ENCODE assay signal across 27 mouse cellular contexts in genomic region chr7:136500059-136500458, GRCm38 (mm10).
DNase-seq lines count a peak whose midpoint lies in the region; ATAC-seq and TF ChIP-seq lines count a peak whose summit lies in the region.
"Had no signal": no experiment of that assay in that cellular context is flagged by ENCODE, and none has a peak within 500 bp of the region (broad histone marks: within the 10 kb centered on the region; RNA-seq: fewer than 3 reads in every experiment).

No protein-coding gene starts in this region.

- intact Hi-C loops in left cerebral cortex, postnatal 36 days (cut with DNase I): no loop called here

- H3K4me1 ChIP-seq in midbrain, embryonic 11.5 days (ENCODE audit: control insufficient read depth, insufficient read depth, low read length): peaks cover 21% of the 10 kb centered on the region
- H3K4me1 ChIP-seq in midbrain, embryonic 10.5 days: peaks cover 66% of the 10 kb centered on the region
- H3K4me1 ChIP-seq in forebrain, embryonic 15.5 days: peaks cover 52% of the 10 kb centered on the region
- peaks cover 11% of the 10 kb centered on the region for H3K4me1 ChIP-seq in hindbrain, postnatal 0 days (ENCODE audit: insufficient read depth, low read length)
- peaks cover 69% of the 10 kb centered on the region for H3K4me1 ChIP-seq in neural tube, embryonic 15.5 days
- H3K4me1 ChIP-seq: liver, embryonic 15.5 days had no signal

- TF ChIP-seq CTCF in hindbrain, postnatal 0 days (IDR thresholded peaks at IDR 0.05; ENCODE audit: low read depth): no peak

- WGBS in midbrain, embryonic 11.5 days: 59% methylated on average over 4 of the region's 4 CpGs
- 71% methylated on average over 4 of the region's 4 CpGs for WGBS in midbrain, embryonic 10.5 days
- 11% methylated on average over 4 of the region's 4 CpGs for WGBS in forebrain, embryonic 15.5 days
- WGBS in hindbrain, postnatal 0 days: 40% methylated on average over 4 of the region's 4 CpGs
- WGBS in neural tube, embryonic 15.5 days: 34% methylated on average over 4 of the region's 4 CpGs

- H3K9me3 ChIP-seq in midbrain, embryonic 11.5 days (ENCODE audit: control insufficient read depth, low read length): no peaks in the 10 kb centered on the region
- H3K9me3 ChIP-seq in midbrain, embryonic 10.5 days (replicated peaks): no peaks in the 10 kb centered on the region
- no peaks in the 10 kb centered on the region for H3K9me3 ChIP-seq in forebrain, embryonic 15.5 days
- H3K9me3 ChIP-seq in hindbrain, postnatal 0 days (ENCODE audit: low read length): no peaks in the 10 kb centered on the region
- no peaks in the 10 kb centered on the region for H3K9me3 ChIP-seq in neural tube, embryonic 15.5 days (replicated peaks)
- H3K9me3 ChIP-seq: embryonic facial prominence, embryonic 10.5 days; limb, embryonic 15.5 days; liver, embryonic 15.5 days; lung, embryonic 15.5 days had no signal

- peak; percentile 81 for DNase-seq in midbrain, embryonic 11.5 days (ENCODE audit: low spot score, missing footprints)
- no peak for DNase-seq in midbrain, embryonic 10.5 days (ENCODE audit: low spot score)
- DNase-seq in hindbrain, postnatal 0 days (ENCODE audit: low spot score): peak; percentile 35
- no peak for DNase-seq in testis, postnatal 10 days (ENCODE audit: low spot score)
- no peak for DNase-seq in left cerebral cortex, postnatal 36 days (ENCODE audit: low spot score in 2 of 2)
- DNase-seq: adrenal gland, adult 2 months; B cell, adult 2 months; cerebellum, adult 11-12 months; cerebellum, postnatal 10 days; gastrocnemius, postnatal 25 days; heart, adult 2 months; kidney, adult 2 months; left cerebral cortex, postnatal 4 days; right cerebral cortex, postnatal 14 days; spleen, adult 18-20 months; thymus, postnatal 36 days had no signal

- H3K4me3 ChIP-seq in midbrain, embryonic 11.5 days (ENCODE audit: low read depth, low read length): no peak overlapping the region
- no peak overlapping the region for H3K4me3 ChIP-seq in midbrain, embryonic 10.5 days
- no peak overlapping the region for H3K4me3 ChIP-seq in forebrain, embryonic 15.5 days
- H3K4me3 ChIP-seq in hindbrain, postnatal 0 days (ENCODE audit: low read length): no peak overlapping the region
- no peak overlapping the region for H3K4me3 ChIP-seq in neural tube, embryonic 15.5 days (replicated peaks)
- H3K4me3 ChIP-seq: embryonic facial prominence, embryonic 10.5 days; heart, adult 2 months; left cerebral cortex, adult 2 months; limb, embryonic 15.5 days; liver, embryonic 15.5 days; lung, embryonic 15.5 days had no signal

- no peaks in the 10 kb centered on the region for H3K36me3 ChIP-seq in midbrain, embryonic 11.5 days (ENCODE audit: control insufficient read depth, insufficient read depth, low read length)
- no peaks in the 10 kb centered on the region for H3K36me3 ChIP-seq in midbrain, embryonic 10.5 days
- no peaks in the 10 kb centered on the region for H3K36me3 ChIP-seq in forebrain, embryonic 15.5 days
- H3K36me3 ChIP-seq in hindbrain, postnatal 0 days (ENCODE audit: insufficient read depth, low read length): no peaks in the 10 kb centered on the region
- H3K36me3 ChIP-seq in neural tube, embryonic 15.5 days: no peaks in the 10 kb centered on the region
- H3K36me3 ChIP-seq: embryonic facial prominence, embryonic 10.5 days; G1E; limb, embryonic 15.5 days; liver, embryonic 15.5 days; lung, embryonic 15.5 days had no signal

- no peak overlapping the region for H3K4me2 ChIP-seq in midbrain, embryonic 11.5 days
- no peak overlapping the region for H3K4me2 ChIP-seq in forebrain, embryonic 15.5 days (replicated peaks)
- H3K4me2 ChIP-seq in hindbrain, postnatal 0 days (ENCODE audit: low read depth, low read length): no peak overlapping the region
- H3K4me2 ChIP-seq in neural tube, embryonic 15.5 days: no peak overlapping the region
- H3K4me2 ChIP-seq: limb, embryonic 15.5 days; liver, embryonic 15.5 days; lung, embryonic 15.5 days had no signal

- no peak for ATAC-seq in midbrain, embryonic 11.5 days (ENCODE audit: low FRiP score)
- peak; percentile 76 for ATAC-seq in forebrain, embryonic 15.5 days (replicated peaks)
- no peak for ATAC-seq in hindbrain, postnatal 0 days
- ATAC-seq in neural tube, embryonic 15.5 days (ENCODE audit: low FRiP score): no peak
- ATAC-seq: Patski had no signal

- H3K27ac ChIP-seq in midbrain, embryonic 11.5 days (ENCODE audit: low read depth, low read length): no peak overlapping the region
- no peak overlapping the region for H3K27ac ChIP-seq in midbrain, embryonic 10.5 days (replicated peaks)
- H3K27ac ChIP-seq in forebrain, embryonic 15.5 days (replicated peaks): no peak overlapping the region
- H3K27ac ChIP-seq in hindbrain, postnatal 0 days: no peak overlapping the region
- peak overlapping the region; percentile 64; the same call in 1 of the 2 replicates for H3K27ac ChIP-seq in neural tube, embryonic 15.5 days (replicated peaks)
- H3K27ac ChIP-seq: heart, adult 2 months; kidney, postnatal 0 days; left cerebral cortex, adult 2 months; limb, embryonic 15.5 days; liver, embryonic 15.5 days; lung, embryonic 15.5 days; macrophage had no signal

- no peak overlapping the region for H3K9ac ChIP-seq in midbrain, embryonic 11.5 days (ENCODE audit: low read length)
- H3K9ac ChIP-seq in forebrain, embryonic 15.5 days (replicated peaks): no peak overlapping the region
- H3K9ac ChIP-seq in hindbrain, postnatal 0 days (replicated peaks; ENCODE audit: low read length): no peak overlapping the region
- H3K9ac ChIP-seq in neural tube, embryonic 15.5 days (replicated peaks): no peak overlapping the region
- H3K9ac ChIP-seq: limb, embryonic 15.5 days; liver, embryonic 15.5 days; lung, embryonic 15.5 days had no signal

- peaks cover 44% of the 10 kb centered on the region for H3K27me3 ChIP-seq in midbrain, embryonic 11.5 days (ENCODE audit: control insufficient read depth, insufficient read depth, low read length)
- H3K27me3 ChIP-seq in midbrain, embryonic 10.5 days (ENCODE audit: low read depth, poor library complexity, severe bottlenecking): peaks cover 99% of the 10 kb centered on the region
- peaks cover 41% of the 10 kb centered on the region for H3K27me3 ChIP-seq in forebrain, embryonic 15.5 days
- H3K27me3 ChIP-seq in hindbrain, postnatal 0 days (ENCODE audit: insufficient read depth, low read length): no peaks in the 10 kb centered on the region
- 0 out of 2 replicates have a peak, but pooled peaks cover 4% of the 10 kb centered on the region for H3K27me3 ChIP-seq in neural tube, embryonic 15.5 days (replicated peaks)

Comparison
In these comparisons a context has a peak if more than half of its experiments do, and no peak if none do; other contexts are left out.
1. DNase-seq: peak in midbrain, embryonic 11.5 days (single experiment) and hindbrain, postnatal 0 days (single experiment); none in midbrain, embryonic 10.5 days (single experiment), testis, postnatal 10 days (single experiment) and left cerebral cortex, postnatal 36 days (0 of 2).